Mouse (Mus musculus) adrenal gland, postnatal 14 days (tissue): Measurements from ENCODE around the gene Ube2q1. TPM values are rescaled to one million over a fixed set of nuclear protein-coding genes. Genes with fewer than 3 reads are reported as not detected.
A peak's percentile ranks its signal among the peaks of the same experiment; 100 is the strongest.
"Not testable (repeated sequence)": the region's sequence is repeated elsewhere in the genome, so short reads cannot be mapped to it uniquely, and the experiment has no call there.

ENCODE experiments used
- DNase-seq: peaks from one replicate; pipeline ENCODE4 v3.0.0; 2021; ENCODE audit warnings: mixed read lengths
- total RNA-seq: library from RNA; stranded (reverse); gene quantifications from 2 replicates; pipeline ENCODE4 v1.2.3, GENCODE M21; 2021

Gene Ube2q1
- total RNA-seq, 1 experiment from 2014 or later: 57.2 TPM

DNA sequence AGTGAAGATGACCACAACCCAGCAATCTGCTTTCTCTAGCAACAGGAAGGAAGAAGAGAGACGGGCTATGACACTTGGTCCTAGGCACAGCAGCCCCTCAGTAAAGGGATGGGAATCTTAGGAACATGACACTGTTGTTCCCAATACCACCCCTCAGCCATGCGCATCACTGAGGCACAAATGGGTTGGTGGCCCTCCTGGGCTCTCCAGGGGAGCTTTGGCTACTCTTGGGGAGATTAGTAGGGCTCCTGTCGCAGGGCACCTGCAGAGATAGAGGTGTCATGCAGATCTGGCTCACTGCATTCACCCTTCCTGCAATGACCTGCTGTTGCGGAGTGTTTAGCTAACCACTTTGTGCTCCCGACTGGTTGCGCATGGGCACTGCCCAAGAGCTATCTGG is 12.9 kb downstream of the Ube2q1 start:
- DNase-seq: no peak

GRCm38 (mm10) chr3:89788680-89789352 is 15.4 kb downstream of the Ube2q1 start:
- DNase-seq: no peak

DNA sequence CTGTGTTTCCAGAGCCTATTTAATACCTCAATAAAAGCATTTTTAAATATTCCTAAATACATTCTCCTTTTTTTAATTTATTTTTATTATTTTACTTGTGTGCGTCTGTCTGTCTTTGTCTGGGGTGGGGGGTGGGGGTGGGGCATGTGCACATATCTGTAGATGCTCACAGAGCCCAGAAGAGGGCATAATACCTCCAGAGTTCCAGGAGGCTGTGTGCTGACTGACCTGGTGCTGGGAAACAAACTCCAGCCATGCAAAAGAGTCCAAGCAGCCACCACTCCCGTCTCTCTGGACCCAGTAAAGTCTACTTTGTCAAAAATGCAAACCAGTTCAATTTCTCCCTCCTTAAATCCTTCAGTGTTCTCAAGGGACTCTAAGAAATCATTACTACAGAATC is 21.2 kb downstream of the Ube2q1 start:
- DNase-seq: no peak

GRCm38 (mm10) chr3:89795746-89796145 is 22.3 kb downstream of the Ube2q1 start:
- DNase-seq: peak; percentile 50

- no peak for DNase-seq
Measured at GRCm38 (mm10) chr3:89796358-89796757, 22.9 kb downstream of the Ube2q1 start.

- no peak for DNase-seq
Measured at GRCm38 (mm10) chr3:89798518-89798917, 25.1 kb downstream of the Ube2q1 start.

DNA sequence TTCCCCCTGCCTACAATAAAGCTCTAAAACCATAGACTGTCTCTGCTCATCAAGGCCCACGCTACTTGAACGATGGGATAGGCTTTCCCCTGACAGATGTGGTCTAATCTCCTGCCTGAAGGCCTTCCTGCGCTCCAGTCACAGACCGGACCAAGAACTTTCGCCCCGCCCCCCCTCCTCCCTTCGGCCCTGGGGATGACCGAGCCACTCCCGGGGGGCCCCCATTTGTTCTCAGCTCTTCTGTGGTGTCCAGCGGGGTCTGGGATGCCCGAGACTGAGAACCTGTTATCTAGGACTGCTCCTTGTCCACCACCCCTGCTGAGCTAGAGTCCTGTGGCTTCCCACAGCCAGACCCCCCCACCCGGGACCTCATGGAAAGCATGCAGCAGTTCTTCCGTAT is 26.1 kb downstream of the Ube2q1 start:
- peak; percentile 60 for DNase-seq

DNA sequence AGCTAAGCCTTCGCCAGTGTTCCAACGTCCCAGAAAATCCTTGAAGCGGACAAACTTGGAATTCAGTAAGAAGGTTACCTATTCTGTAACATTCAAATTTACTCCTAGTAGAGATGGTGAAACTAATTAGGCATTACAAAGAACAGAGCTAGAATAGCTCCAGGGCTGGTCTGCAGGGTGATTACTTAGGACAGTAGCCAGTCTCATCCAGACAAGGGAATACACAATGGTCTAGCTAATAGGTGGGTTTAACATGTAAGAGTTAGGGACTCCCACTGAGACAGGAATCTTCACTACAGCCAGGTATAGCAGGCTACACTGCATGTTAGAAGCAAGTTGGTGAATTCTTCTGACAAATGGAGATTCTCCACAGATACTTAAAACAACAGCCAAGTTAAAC is 26.7 kb downstream of the Ube2q1 start:
- DNase-seq: not testable (repeated sequence)

DNA sequence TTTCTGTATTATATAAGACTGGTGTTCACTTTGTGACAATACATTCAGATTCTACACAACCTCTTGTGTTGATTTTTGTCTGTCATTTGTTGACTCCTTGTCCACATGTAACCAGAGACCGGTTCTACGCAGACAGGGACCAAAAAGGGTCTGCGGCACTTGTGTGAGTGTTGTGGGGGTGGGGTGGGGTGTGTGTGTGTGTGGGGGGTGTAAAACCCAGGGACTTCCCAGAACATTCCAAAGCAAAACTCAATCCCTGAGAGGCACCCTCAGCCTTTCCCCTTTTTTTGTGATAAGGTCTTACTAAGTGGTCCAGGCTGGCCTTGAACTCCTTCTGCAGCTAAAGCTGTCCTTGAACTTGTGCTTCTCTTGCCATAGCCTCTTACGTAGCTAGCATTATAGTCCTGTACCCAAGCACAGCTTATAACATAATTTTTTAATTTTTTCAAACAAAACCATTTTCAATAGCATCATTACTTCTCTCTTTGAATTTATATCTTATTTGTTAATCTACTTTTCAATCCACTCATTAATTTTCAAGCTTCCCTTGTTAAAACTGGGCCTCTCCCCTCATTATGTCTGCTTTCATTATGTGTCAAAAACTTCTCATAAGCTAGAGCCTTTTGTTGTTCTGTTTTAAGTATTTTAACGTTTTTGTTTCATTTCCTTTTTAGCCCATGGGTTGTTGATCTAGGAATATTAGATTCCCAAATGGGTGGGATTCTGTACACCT is 27.5 kb downstream of the Ube2q1 start:
- DNase-seq: no peak

- peak; percentile 28 for DNase-seq
Measured at GRCm38 (mm10) chr3:89801507-89801847, 28.1 kb downstream of the Ube2q1 start.

DNA sequence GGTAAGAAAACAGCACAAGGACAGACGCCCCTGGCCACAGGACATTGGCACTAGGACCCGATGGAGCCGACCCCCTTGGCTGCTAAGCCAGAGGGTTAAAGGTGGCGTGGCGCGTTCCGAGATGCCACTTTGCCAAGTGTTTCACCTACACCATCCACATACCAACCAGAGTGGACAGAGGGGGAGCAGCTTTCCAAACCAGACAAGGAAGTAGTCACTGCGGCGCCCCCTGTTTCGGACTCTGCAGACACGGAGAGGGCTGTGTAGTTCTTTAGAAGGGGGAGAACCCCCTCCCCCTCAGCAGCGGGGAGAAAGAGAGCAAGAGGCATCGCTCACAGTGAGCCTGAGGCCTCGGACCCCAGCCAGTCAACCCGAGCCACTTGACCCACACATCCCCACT is 29.5 kb downstream of the Ube2q1 start:
- DNase-seq: no peak

- no peak for DNase-seq
Measured at GRCm38 (mm10) chr3:89805179-89805578, 31.8 kb downstream of the Ube2q1 start.

- DNase-seq: no peak
Measured at GRCm38 (mm10) chr3:89806751-89807150, 33.3 kb downstream of the Ube2q1 start.

DNA sequence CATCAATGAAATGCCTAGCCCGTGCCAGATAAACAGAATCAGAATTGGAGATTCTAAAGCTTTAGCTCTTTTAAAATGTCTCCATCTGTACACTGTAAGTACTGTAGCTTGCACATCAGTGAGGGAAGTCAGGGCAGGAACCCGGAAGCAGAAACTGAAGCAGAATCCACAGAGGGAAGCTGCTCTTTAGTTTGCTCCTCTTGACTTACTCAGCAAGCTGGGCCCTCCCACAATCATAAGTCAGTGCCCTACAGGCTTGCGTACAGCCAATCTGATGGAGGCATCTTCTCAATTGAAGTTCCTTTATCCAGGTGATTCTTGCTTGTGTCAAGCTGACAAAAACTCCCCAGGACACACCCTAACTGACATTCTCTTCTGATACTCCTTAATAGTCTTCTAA is 33.8 kb downstream of the Ube2q1 start:
- no peak for DNase-seq

GRCm38 (mm10) chr3:89807881-89808280 is 34.5 kb downstream of the Ube2q1 start:
- DNase-seq: no peak

DNA sequence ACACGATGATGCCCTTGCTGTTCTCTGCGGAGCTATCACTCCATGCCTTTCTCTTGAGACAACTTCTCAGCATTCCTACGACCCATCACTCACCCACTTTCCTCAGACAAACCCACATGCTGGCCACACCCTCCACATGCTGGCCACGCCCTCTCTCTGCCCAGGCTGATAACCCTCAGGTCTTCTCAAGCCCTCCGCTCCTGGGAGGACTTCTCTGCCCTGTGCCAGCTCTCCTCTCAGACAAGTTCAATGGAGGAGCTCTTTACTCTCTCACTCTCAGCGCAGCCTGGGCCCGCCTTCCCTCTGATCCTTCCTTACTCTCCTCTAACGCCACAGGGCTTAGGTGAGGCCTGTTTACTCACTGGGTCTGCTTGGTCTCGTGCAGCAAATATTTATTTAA is 35.2 kb downstream of the Ube2q1 start:
- no peak for DNase-seq

- no peak for DNase-seq
Measured at GRCm38 (mm10) chr3:89810841-89811240, 37.4 kb downstream of the Ube2q1 start.

DNA sequence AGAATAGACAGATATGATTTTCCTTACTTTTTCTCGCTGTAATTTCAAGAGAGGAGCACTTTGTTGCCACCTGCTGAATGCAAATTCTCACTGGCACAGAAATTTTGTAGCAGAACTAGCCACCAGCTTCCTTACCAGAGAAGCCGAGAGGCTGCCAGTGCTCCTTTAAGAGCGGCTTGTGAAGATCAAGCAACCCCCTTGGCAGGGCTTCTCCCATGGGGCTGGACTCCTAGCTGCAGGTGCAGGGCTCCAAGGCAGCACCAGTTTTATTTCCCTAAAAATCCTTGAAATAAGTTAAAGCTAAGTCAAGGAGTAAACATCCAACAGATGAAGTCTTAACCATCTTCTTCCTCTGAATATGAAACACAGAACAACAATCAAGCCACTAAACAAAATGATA is 38.8 kb downstream of the Ube2q1 start:
- no peak for DNase-seq

- no peak for DNase-seq
Measured at GRCm38 (mm10) chr3:89814051-89814450, 40.6 kb downstream of the Ube2q1 start.

- DNase-seq: peak; percentile 70
Measured at GRCm38 (mm10) chr3:89817056-89817455, 43.6 kb downstream of the Ube2q1 start.

- no peak for DNase-seq
Measured at GRCm38 (mm10) chr3:89818605-89819004, 45.2 kb downstream of the Ube2q1 start.

- no peak for DNase-seq
Measured at GRCm38 (mm10) chr3:89819897-89820296, 46.5 kb downstream of the Ube2q1 start.

DNA sequence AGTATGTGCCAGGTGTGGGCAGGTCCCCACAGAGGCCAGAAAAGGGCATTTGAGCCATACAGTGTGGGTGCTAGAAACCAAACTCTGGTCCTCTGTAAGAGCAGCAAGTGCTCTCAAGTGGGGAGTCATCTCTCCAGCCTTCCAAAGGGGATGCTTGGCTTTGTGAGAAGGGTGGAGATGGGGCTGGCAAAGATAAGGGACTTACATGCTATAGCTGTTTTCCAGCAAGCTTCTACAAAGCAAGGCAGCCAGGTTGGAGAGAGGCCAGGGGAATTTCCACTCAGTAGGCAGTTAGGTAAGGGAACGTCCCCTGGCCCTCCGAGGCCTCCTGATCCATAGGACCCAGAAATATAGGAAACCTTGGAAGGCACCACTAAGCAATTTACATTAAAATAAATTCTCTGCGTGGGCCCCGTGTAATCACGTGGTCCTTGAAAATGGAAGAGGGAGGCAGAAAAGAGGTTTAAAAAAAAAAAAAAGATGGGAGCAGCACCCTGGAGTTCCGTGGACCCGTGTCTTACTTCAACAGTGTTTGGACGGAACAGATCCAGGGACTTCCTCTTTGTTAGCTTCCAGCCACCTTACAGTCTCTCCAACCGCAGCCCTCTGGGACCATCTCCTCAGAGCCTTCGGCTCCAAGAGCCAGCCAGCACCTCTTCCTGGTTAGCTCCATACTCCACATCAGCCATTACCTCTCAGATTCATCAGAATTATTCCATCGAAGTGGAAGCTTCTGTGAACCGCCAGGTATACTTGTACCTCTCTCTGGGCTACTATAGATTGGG is 47.1 kb downstream of the Ube2q1 start:
- no peak for DNase-seq
